Mouse (Mus musculus): Measurements from ENCODE around the gene Fcor. TPM values are rescaled to one million over a fixed set of nuclear protein-coding genes. Genes with fewer than 3 reads are reported as not detected.

The Fcor gene
- total and polyA plus RNA-seq, 3 experiments = 0.84 TPM; not detected in 2

DNA sequence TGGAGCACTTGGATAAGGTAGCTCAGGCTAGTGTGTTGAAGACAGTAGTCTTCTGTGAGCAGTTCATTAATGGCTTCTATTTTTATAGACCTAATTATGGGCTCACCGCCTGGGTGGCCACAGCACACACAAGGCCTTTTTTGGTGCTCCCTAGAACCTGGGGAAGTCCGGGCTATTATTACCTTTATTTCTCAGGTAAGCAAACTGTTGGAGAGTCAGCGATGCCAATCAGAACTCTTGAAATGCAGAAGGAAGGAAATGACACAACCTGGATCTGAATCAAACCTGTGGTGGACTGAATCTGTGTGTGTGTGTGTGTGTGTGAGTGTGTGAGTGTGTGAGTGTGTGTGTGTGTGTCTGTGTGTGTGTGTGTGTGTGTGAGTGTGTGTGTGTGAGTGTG lies 22.0 kb upstream of the Fcor start, which contains the start of gene Fcer2a:
Gene Fcer2a (minus strand): TSS at position 55 of the 400 bp plus-strand sequence.
- H3K9me3 ChIP-seq (replicated peaks; ENCODE audit: insufficient read depth, low read length) = no peaks in the 10 kb centered on the region
- H3K9ac ChIP-seq (ENCODE audit: control insufficient read depth, low read depth, low read length, poor library complexity, severe bottlenecking) = no peak within 1 kb of the TSS
- no peaks in the 10 kb centered on the region for H3K79me2 ChIP-seq (ENCODE audit: control insufficient read depth, insufficient read depth, low read length, poor library complexity)
- no peak for DNase-seq (ENCODE audit: low read depth, low spot score)
- H3K27me3 ChIP-seq (ENCODE audit: control insufficient read depth in 1 of 2, insufficient read depth in 2 of 2, low read length in 2 of 2) = 0 out of 4 replicates have a peak, but pooled peaks cover 0 to 1% of the 10 kb centered on the region in 2 experiments
- TF ChIP-seq ETS1 (IDR thresholded peaks at IDR 0.05; ENCODE audit: low read depth, low read length) (no peak), MAX (IDR thresholded peaks at IDR 0.05; ENCODE audit: low read length) (no peak), POLR2AphosphoS5 (IDR thresholded peaks at IDR 0.05; ENCODE audit: borderline replicate concordance, low read depth, low read length) (no peak), BHLHE40 (IDR thresholded peaks at IDR 0.05; ENCODE audit: borderline replicate concordance, low read depth, low read length) (no peak)
- no peak within 1 kb of the TSS for H3K4me3 ChIP-seq (ENCODE audit: control insufficient read depth in 1 of 2, insufficient read depth in 1 of 2, low read depth in 2 of 2, low read length in 2 of 2)
- H3K27ac ChIP-seq (ENCODE audit: control insufficient read depth, low read depth, low read length) = no peak within 1 kb of the TSS
- no peaks in the 10 kb centered on the region for H3K4me1 ChIP-seq (ENCODE audit: control insufficient read depth in 1 of 2, insufficient read depth in 2 of 2, low read length in 2 of 2)
- H3K36me3 ChIP-seq (ENCODE audit: control insufficient read depth in 1 of 2, insufficient read depth in 2 of 2, low read length in 2 of 2) = no peaks in the 10 kb centered on the region

GRCm38 (mm10) chr8:3690774-3691173 lies 18.6 kb upstream of the Fcor start:
- no peaks in the 10 kb centered on the region for H3K9me3 ChIP-seq (replicated peaks; ENCODE audit: insufficient read depth, low read length)
- H3K9ac ChIP-seq (ENCODE audit: control insufficient read depth, low read depth, low read length, poor library complexity, severe bottlenecking) = no peak overlapping the region
- H3K27ac ChIP-seq (ENCODE audit: control insufficient read depth, low read depth, low read length) = no peak overlapping the region
- H3K79me2 ChIP-seq (ENCODE audit: control insufficient read depth, insufficient read depth, low read length, poor library complexity) = no peaks in the 10 kb centered on the region
- no peak for DNase-seq (ENCODE audit: low read depth, low spot score)
- H3K4me1 ChIP-seq (ENCODE audit: control insufficient read depth in 1 of 2, insufficient read depth in 2 of 2, low read length in 2 of 2) = no peaks in the 10 kb centered on the region
- no peaks in the 10 kb centered on the region for H3K36me3 ChIP-seq (ENCODE audit: control insufficient read depth in 1 of 2, insufficient read depth in 2 of 2, low read length in 2 of 2)
- TF ChIP-seq MXI1 (IDR thresholded peaks at IDR 0.05; ENCODE audit: low read depth, low read length) = no peak
- TF ChIP-seq BHLHE40 (IDR thresholded peaks at IDR 0.05; ENCODE audit: borderline replicate concordance, low read depth, low read length) = no peak
- TF ChIP-seq ZMIZ1 (IDR thresholded peaks at IDR 0.05; ENCODE audit: low read depth, low read length) = no peak
- no peak for TF ChIP-seq CTCF (IDR thresholded peaks at IDR 0.05 in 2 of 3, conservative IDR thresholded peaks at IDR 0.05 in 1 of 3; ENCODE audit: control insufficient read depth in 1 of 3, insufficient read depth in 1 of 3, low read depth in 2 of 3, low read length in 3 of 3, poor library complexity in 1 of 3, severe bottlenecking in 1 of 3)
- TF ChIP-seq ETS1 (IDR thresholded peaks at IDR 0.05; ENCODE audit: low read depth, low read length) = no peak
- TF ChIP-seq POLR2AphosphoS2 (IDR thresholded peaks at IDR 0.05; ENCODE audit: low read length) = no peak
- no peak for TF ChIP-seq POLR2AphosphoS5 (IDR thresholded peaks at IDR 0.05; ENCODE audit: borderline replicate concordance, low read depth, low read length)
- no peak for TF ChIP-seq E2F4 (IDR thresholded peaks at IDR 0.05; ENCODE audit: borderline replicate concordance, low read depth, low read length)
- no peak for TF ChIP-seq GATA1 (IDR thresholded peaks at IDR 0.05; ENCODE audit: low read depth, low read length)
- no peak for TF ChIP-seq ELF1 (IDR thresholded peaks at IDR 0.05; ENCODE audit: low read depth, low read length)
- no peak for TF ChIP-seq MYC (IDR thresholded peaks at IDR 0.05; ENCODE audit: low read depth, low read length)
- TF ChIP-seq MAZ (IDR thresholded peaks at IDR 0.05; ENCODE audit: low read depth, low read length) = no peak
- TF ChIP-seq MAFK (IDR thresholded peaks at IDR 0.05; ENCODE audit: borderline replicate concordance, low read depth, low read length) = no peak
- TF ChIP-seq CHD2 (IDR thresholded peaks at IDR 0.05; ENCODE audit: low read length) = no peak
- TF ChIP-seq GABPA (IDR thresholded peaks at IDR 0.05; ENCODE audit: low read depth, low read length) = no peak
- TF ChIP-seq MAX (IDR thresholded peaks at IDR 0.05; ENCODE audit: low read length) = no peak
- TF ChIP-seq MYB (IDR thresholded peaks at IDR 0.05; ENCODE audit: low read depth, low read length) = no peak
- no peak for TF ChIP-seq TCF12 (IDR thresholded peaks at IDR 0.05; ENCODE audit: low read depth, low read length)
- no peak for TF ChIP-seq UBTF (IDR thresholded peaks at IDR 0.05; ENCODE audit: borderline replicate concordance, insufficient read depth, low read depth, low read length)
- no peaks in the 10 kb centered on the region for H3K27me3 ChIP-seq (ENCODE audit: control insufficient read depth in 1 of 2, insufficient read depth in 2 of 2, low read length in 2 of 2)
- H3K4me3 ChIP-seq (ENCODE audit: control insufficient read depth in 1 of 2, insufficient read depth in 1 of 2, low read depth in 2 of 2, low read length in 2 of 2) = no peak overlapping the region
